ENCODE assay signal across 13 mouse cellular contexts in genomic region chr7:25655601-25656428, GRCm38 (mm10). TPM values are rescaled to one million over a fixed set of nuclear protein-coding genes. Genes with fewer than 3 reads are reported as not detected.
DNase-seq lines count a peak whose midpoint lies in the region; ATAC-seq and TF ChIP-seq lines count a peak whose summit lies in the region.
"Had no signal": no experiment of that assay in that cellular context is flagged by ENCODE, and none has a peak within 500 bp of the region (broad histone marks: within the 10 kb centered on the region; RNA-seq: fewer than 3 reads in every experiment).

No protein-coding gene starts in this region.

- no peak overlapping the region for H3K4me3 ChIP-seq in CH12.LX (replicated peaks in 1 of 3; ENCODE audit: low read depth in 2 of 3, low read length in 2 of 3, poor library complexity in 1 of 3)
- H3K4me3 ChIP-seq in forebrain, embryonic 15.5 days, result no peak overlapping the region
- H3K4me3 ChIP-seq: midbrain, embryonic 12.5 days; neural tube, embryonic 12.5 days had no signal

- intact Hi-C loops in left cerebral cortex, postnatal 14 days (cut with DNase I), result no loop called here

- no peak for TF ChIP-seq CTCF in CH12.LX (conservative IDR thresholded peaks at IDR 0.05 in 1 of 2, IDR thresholded peaks at IDR 0.05 in 1 of 2; ENCODE audit: low read depth in 2 of 2, low read length in 2 of 2)

- peaks cover 0 to 2% of the 10 kb centered on the region in 2 experiments for H3K36me3 ChIP-seq in CH12.LX (replicated peaks in 1 of 2; ENCODE audit: control insufficient read depth in 1 of 2, insufficient read depth in 1 of 2, low read length in 1 of 2)
- H3K36me3 ChIP-seq in forebrain, embryonic 15.5 days, result no peaks in the 10 kb centered on the region
- H3K36me3 ChIP-seq: midbrain, embryonic 12.5 days; neural tube, embryonic 12.5 days had no signal

- no peak for TF ChIP-seq EP300 in CH12.LX (IDR thresholded peaks at IDR 0.05; ENCODE audit: low read length)

- no peak overlapping the region for H3K9ac ChIP-seq in CH12.LX (ENCODE audit: insufficient read depth, low read depth)
- H3K9ac ChIP-seq in forebrain, embryonic 15.5 days (replicated peaks), result no peak overlapping the region
- H3K9ac ChIP-seq: midbrain, embryonic 12.5 days; neural tube, embryonic 12.5 days had no signal

- H3K27ac ChIP-seq in CH12.LX (ENCODE audit: insufficient read depth, low read depth), result no peak overlapping the region
- no peak overlapping the region for H3K27ac ChIP-seq in forebrain, embryonic 15.5 days (replicated peaks)
- H3K27ac ChIP-seq: hindbrain, postnatal 0 days; midbrain, embryonic 12.5 days; neural tube, embryonic 12.5 days had no signal

- TF ChIP-seq POLR2A in CH12.LX (IDR thresholded peaks at IDR 0.05; ENCODE audit: low read depth, low read length), result no peak

- H3K9me3 ChIP-seq in CH12.LX (replicated peaks; ENCODE audit: low read length), result no peaks in the 10 kb centered on the region
- H3K9me3 ChIP-seq in forebrain, embryonic 15.5 days, result no peaks in the 10 kb centered on the region
- H3K9me3 ChIP-seq: midbrain, embryonic 12.5 days; neural tube, embryonic 12.5 days had no signal

- H3K27me3 ChIP-seq in CH12.LX (replicated peaks), result no peaks in the 10 kb centered on the region
- no peaks in the 10 kb centered on the region for H3K27me3 ChIP-seq in forebrain, embryonic 15.5 days
- H3K27me3 ChIP-seq: midbrain, embryonic 12.5 days; neural tube, embryonic 12.5 days had no signal

- 78% methylated on average over 11 of the region's 11 CpGs for WGBS in forebrain, embryonic 15.5 days

- H3K79me2 ChIP-seq in CH12.LX (replicated peaks; ENCODE audit: control insufficient read depth, extremely low read depth, insufficient read depth, poor library complexity, severe bottlenecking), result peaks cover 16% of the 10 kb centered on the region

- DNase-seq in cerebellum, adult 11-12 months, result peak; percentile 70
- DNase-seq in cerebellum, postnatal 4 days (ENCODE audit: low spot score in 2 of 2), result no peak
- DNase-seq in CH12.LX (ENCODE audit: extremely low read depth), result no peak
- DNase-seq in brain, adult 2 months (ENCODE audit: low read depth, low spot score), result peak; percentile 73
- DNase-seq in kidney, adult 9 months, result peak; percentile 84
- no peak for DNase-seq in heart, adult 8-10 months (ENCODE audit: low spot score)
- no peak for DNase-seq in left cerebral cortex, postnatal 14 days (ENCODE audit: low spot score in 2 of 2)
- DNase-seq: thymus, postnatal 4 days had no signal

- H3K4me1 ChIP-seq in CH12.LX (ENCODE audit: control insufficient read depth in 1 of 2, insufficient read depth in 2 of 2), result peaks cover 8 to 30% of the 10 kb centered on the region in 2 experiments
- peaks cover 29% of the 10 kb centered on the region for H3K4me1 ChIP-seq in forebrain, embryonic 15.5 days

- H3K4me2 ChIP-seq in CH12.LX (ENCODE audit: insufficient read depth, low read depth, poor library complexity, severe bottlenecking), result no peak overlapping the region
- H3K4me2 ChIP-seq in forebrain, embryonic 15.5 days (replicated peaks), result no peak overlapping the region
- H3K4me2 ChIP-seq: midbrain, embryonic 12.5 days; neural tube, embryonic 12.5 days had no signal

- TF ChIP-seq RAD21 in CH12.LX (IDR thresholded peaks at IDR 0.05; ENCODE audit: low read depth, low read length), result no peak

- dilution Hi-C loops in CH12.LX (cut with MboI; ENCODE audit: extremely low pct_ligation_motif_present, extremely low pct_unique_long_range_greater_than_20kb, low sequenced_read_pairs), result no loop called here

- ATAC-seq in forebrain, embryonic 15.5 days (replicated peaks), result no peak
- ATAC-seq: hindbrain, postnatal 0 days had no signal

- in situ Hi-C loops in CH12.LX (cut with MboI; ENCODE audit: low pct_ligation_motif_present, low pct_unique_long_range_greater_than_20kb, low sequenced_read_pairs), result no loop called here

TF ChIP-seq in CH12.LX, 34 proteins besides CTCF, POLR2A, EP300 and RAD21:
- TF ChIP-seq HCFC1 (IDR thresholded peaks at IDR 0.05; ENCODE audit: low read depth, low read length) (no peak), E2F4 (IDR thresholded peaks at IDR 0.05; ENCODE audit: insufficient replicate concordance, low read depth, low read length) (no peak), BHLHE40 (IDR thresholded peaks at IDR 0.05; ENCODE audit: low read depth, low read length) (no peak), ETS1 (conservative IDR thresholded peaks at IDR 0.05; ENCODE audit: low read depth, low read length) (no peak), ZNF384 (IDR thresholded peaks at IDR 0.05; ENCODE audit: low read depth, low read length) (0 out of 2 replicates have a peak, but pooled peaks have one; percentile 12)
TF ChIP-seq in CH12.LX: peak in this region for 1.

RNA-seq across cellular contexts. Expression of gene Bckdha, which starts 3.0 kb away (rescaled TPM):
- 14.9 and 19.9 TPM in 2 replicates for total RNA-seq in CH12.LX (2012; rRNA removed)
- 20.8 and 21.4 TPM in 2 replicates for total RNA-seq in CH12.LX (2014; rRNA removed)
- polyA plus RNA-seq in CH12.LX (2012; ENCODE audit: insufficient read length, low read depth), result 13.4 and 17.2 TPM in 2 replicates
- polyA plus RNA-seq in forebrain, embryonic 15.5 days (2015; fragmentation: Nextera tagmentation; extraction: Ambion mirVana), result 57.8 and 62.1 TPM in 2 replicates
- 100 to 1,000 TPM; 302 to 362 (median 329) TPM for total RNA-seq in heart, adult 8-10 months (2022)
- 10 to 100 TPM; 32.0 to 32.7 TPM for total RNA-seq in left cerebral cortex, postnatal 14 days (2021)

RNA-seq across cellular contexts. Expression of gene Exosc5, which starts 3.1 kb away (rescaled TPM):
- 105 and 116 TPM in 2 replicates for total RNA-seq in CH12.LX (2012; rRNA removed)
- total RNA-seq in CH12.LX (2014; rRNA removed), result 114 and 123 TPM in 2 replicates
- 102 and 125 TPM in 2 replicates for polyA plus RNA-seq in CH12.LX (2012; ENCODE audit: insufficient read length, low read depth)
- polyA plus RNA-seq in forebrain, embryonic 15.5 days (2015; fragmentation: Nextera tagmentation; extraction: Ambion mirVana), result 50.5 and 51.8 TPM in 2 replicates
- 10 to 100 TPM; 17.5 to 20.4 (median 19.3) TPM for total RNA-seq in heart, adult 8-10 months (2022)
- total RNA-seq in left cerebral cortex, postnatal 14 days (2021), result 10 to 100 TPM; 22.6 to 23.9 TPM

RNA-seq across cellular contexts. Expression of gene Tmem91, which starts 19.2 kb away (rescaled TPM):
- 0.17 and 0.55 TPM in 2 replicates for total RNA-seq in CH12.LX (2012; rRNA removed)
- total RNA-seq in CH12.LX (2014; rRNA removed), result not detected in 2 replicates
- 1.3 and 1.9 TPM in 2 replicates for polyA plus RNA-seq in CH12.LX (2012; ENCODE audit: insufficient read length, low read depth)
- 14.4 and 17.0 TPM in 2 replicates for polyA plus RNA-seq in forebrain, embryonic 15.5 days (2015; fragmentation: Nextera tagmentation; extraction: Ambion mirVana)
- total RNA-seq in heart, adult 8-10 months (2022), result not detected
- 10 to 100 TPM; 40.2 to 48.8 TPM for total RNA-seq in left cerebral cortex, postnatal 14 days (2021)
- total RNA-seq: gastrocnemius, adult 8-10 months had no signal

RNA-seq across cellular contexts. Expression of gene B9d2, which starts 24.8 kb away (rescaled TPM):
- total RNA-seq in CH12.LX (2012; rRNA removed), result 13.1 and 15.8 TPM in 2 replicates
- 9.3 and 10.0 TPM in 2 replicates for total RNA-seq in CH12.LX (2014; rRNA removed)
- 21.2 and 23.8 TPM in 2 replicates for polyA plus RNA-seq in CH12.LX (2012; ENCODE audit: insufficient read length, low read depth)
- polyA plus RNA-seq in forebrain, embryonic 15.5 days (2015; fragmentation: Nextera tagmentation; extraction: Ambion mirVana), result 39.2 and 39.4 TPM in 2 replicates
- total RNA-seq in heart, adult 8-10 months (2022), result 10 to 100 TPM; 10.1 to 12.8 (median 11.9) TPM
- 10 to 100 TPM; 25.5 to 30.1 TPM for total RNA-seq in left cerebral cortex, postnatal 14 days (2021)

RNA-seq across cellular contexts. Expression of gene B3gnt8, which starts 29.4 kb away (rescaled TPM):
- 0.21 TPM in 2 replicates for total RNA-seq in CH12.LX (2012; rRNA removed)
- total RNA-seq in CH12.LX (2014; rRNA removed), result not detected in 2 replicates
- polyA plus RNA-seq in CH12.LX (2012; ENCODE audit: insufficient read length, low read depth), result 0.24 and 0.29 TPM in 2 replicates
- 0.38 and 0.50 TPM in 2 replicates for polyA plus RNA-seq in forebrain, embryonic 15.5 days (2015; fragmentation: Nextera tagmentation; extraction: Ambion mirVana)
- total RNA-seq in heart, adult 8-10 months (2022), result 1 to 10 TPM; 1.9 to 2.5 (median 2.4) TPM
- 1 to 10 TPM in 1 of 2 experiments, under 1 TPM in 1; 0.91 to 1.0 TPM for total RNA-seq in left cerebral cortex, postnatal 14 days (2021)

Comparison
In these comparisons a context has a peak if more than half of its experiments do, and no peak if none do; other contexts are left out.
1. DNase-seq: peak in cerebellum, adult 11-12 months (single experiment), brain, adult 2 months (single experiment) and kidney, adult 9 months (single experiment); none in cerebellum, postnatal 4 days (0 of 2), CH12.LX (single experiment), heart, adult 8-10 months (single experiment) and left cerebral cortex, postnatal 14 days (0 of 2).
2. RNA of gene Bckdha, which starts 3.0 kb away (total RNA-seq): 302 to 362 TPM in heart, adult 8-10 months; 32.0 to 32.7 TPM in left cerebral cortex, postnatal 14 days and 14.9 to 21.4 TPM in CH12.LX; every median in the first group is over 4 times any median in the second.
3. RNA of gene Exosc5, which starts 3.1 kb away (total RNA-seq): 105 to 123 TPM in CH12.LX; 22.6 to 23.9 TPM in left cerebral cortex, postnatal 14 days and 17.5 to 20.4 TPM in heart, adult 8-10 months; every median in the first group is over 4 times any median in the second.
4. RNA of gene Tmem91, which starts 19.2 kb away (total RNA-seq): 40.2 to 48.8 TPM in left cerebral cortex, postnatal 14 days; 0.17 to 0.55 TPM in CH12.LX and not detected in heart, adult 8-10 months; every median in the first group is over 10 times any median in the second.